In the genomic region with DNA sequence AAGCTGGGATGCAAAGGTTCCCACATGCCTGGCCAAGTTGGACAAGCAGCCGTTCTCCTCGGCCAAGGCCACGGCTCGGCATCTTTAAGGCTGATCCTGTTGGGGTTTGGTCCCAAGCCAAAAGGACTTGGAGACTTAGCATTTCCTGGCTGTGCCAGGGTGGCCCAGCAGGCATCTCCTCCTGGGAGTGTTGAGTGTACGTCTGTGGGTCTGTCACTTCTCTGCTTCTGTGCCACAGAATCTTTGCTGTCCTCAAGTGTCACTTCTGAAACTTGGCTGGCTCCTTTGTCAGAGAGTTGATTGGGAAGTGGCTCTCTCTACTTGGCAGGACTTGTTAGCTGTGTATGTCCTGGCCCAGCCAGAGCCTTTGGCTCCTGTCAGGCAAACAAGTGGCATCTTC, we compare ENCODE assay signal across 11 mouse cellular contexts. TPM values are rescaled to one million over a fixed set of nuclear protein-coding genes. Genes with fewer than 3 reads are reported as not detected.
A peak's percentile ranks its signal among the peaks of the same experiment; 100 is the strongest.
DNase-seq lines count a peak whose midpoint lies in the region; ATAC-seq lines count a peak whose summit lies in the region.
"Had no signal": no experiment of that assay in that cellular context is flagged by ENCODE, and none has a peak within 500 bp of the region (broad histone marks: within the 10 kb centered on the region; RNA-seq: fewer than 3 reads in every experiment).

No protein-coding gene starts in this region.

- no peak for DNase-seq in hindbrain, embryonic 11.5 days (ENCODE audit: low spot score)
- peak; percentile 79 for DNase-seq in ovary, adult 18-20 months (ENCODE audit: low spot score)
- DNase-seq in ovary, postnatal 10 days (ENCODE audit: low spot score): no peak
- DNase-seq in cerebellum, postnatal 10 days: peak; percentile 83 to 92
- DNase-seq in skeletal muscle tissue, adult 2 months (ENCODE audit: low read depth, low spot score): peak; percentile 86
- DNase-seq in thymus, postnatal 36 days: no peak

- ATAC-seq in hindbrain, embryonic 16.5 days: peak; percentile 50; the same call in 1 of the 2 replicates
- no peak for ATAC-seq in hindbrain, embryonic 11.5 days (ENCODE audit: low FRiP score)
- no peak for ATAC-seq in activated CD4-positive, CD25-positive, alpha-beta regulatory T cell, adult 4 months
- ATAC-seq: inflammation-experienced regulatory T-cells, adult 6 months had no signal

- H3K4me1 ChIP-seq in hindbrain, embryonic 16.5 days (ENCODE audit: control insufficient read depth, insufficient read depth, low read depth, low read length): peaks cover 13% of the 10 kb centered on the region
- peaks cover 2% of the 10 kb centered on the region; the same call in 1 of the 2 replicates for H3K4me1 ChIP-seq in hindbrain, embryonic 11.5 days (replicated peaks; ENCODE audit: control insufficient read depth, insufficient read depth, low read length)

- WGBS in hindbrain, embryonic 16.5 days: 62% methylated on average over 5 of the region's 5 CpGs
- 90% methylated on average over 5 of the region's 5 CpGs for WGBS in hindbrain, embryonic 11.5 days

- no peak overlapping the region for H3K4me3 ChIP-seq in hindbrain, embryonic 16.5 days (ENCODE audit: low read length)
- no peak overlapping the region for H3K4me3 ChIP-seq in hindbrain, embryonic 11.5 days (ENCODE audit: low read depth, low read length)
- H3K4me3 ChIP-seq: limb, embryonic 13.5 days had no signal

- no peaks in the 10 kb centered on the region for H3K36me3 ChIP-seq in hindbrain, embryonic 16.5 days (ENCODE audit: control insufficient read depth, insufficient read depth, low read length)
- H3K36me3 ChIP-seq in hindbrain, embryonic 11.5 days (ENCODE audit: control insufficient read depth, insufficient read depth, low read length): no peaks in the 10 kb centered on the region
- H3K36me3 ChIP-seq: limb, embryonic 13.5 days had no signal

- H3K27ac ChIP-seq in hindbrain, embryonic 16.5 days (ENCODE audit: low read depth, low read length): no peak overlapping the region
- H3K27ac ChIP-seq in hindbrain, embryonic 11.5 days (ENCODE audit: low read depth, low read length): no peak overlapping the region
- H3K27ac ChIP-seq: limb, embryonic 13.5 days had no signal

- H3K9me3 ChIP-seq in hindbrain, embryonic 16.5 days (ENCODE audit: control insufficient read depth, low read length): no peaks in the 10 kb centered on the region
- no peaks in the 10 kb centered on the region for H3K9me3 ChIP-seq in hindbrain, embryonic 11.5 days (ENCODE audit: control insufficient read depth, low read length)
- H3K9me3 ChIP-seq: G1E; limb, embryonic 13.5 days had no signal

- no peak overlapping the region for H3K4me2 ChIP-seq in hindbrain, embryonic 16.5 days (ENCODE audit: low read length)
- no peak overlapping the region for H3K4me2 ChIP-seq in hindbrain, embryonic 11.5 days (replicated peaks; ENCODE audit: low read depth, low read length)
- H3K4me2 ChIP-seq: limb, embryonic 13.5 days had no signal

- H3K9ac ChIP-seq in hindbrain, embryonic 16.5 days (ENCODE audit: low read depth, low read length): no peak overlapping the region
- H3K9ac ChIP-seq in hindbrain, embryonic 11.5 days (ENCODE audit: low read depth, low read length): no peak overlapping the region
- H3K9ac ChIP-seq: limb, embryonic 13.5 days had no signal

- no peaks in the 10 kb centered on the region for H3K27me3 ChIP-seq in hindbrain, embryonic 16.5 days (replicated peaks; ENCODE audit: control insufficient read depth, insufficient read depth, low read length)
- no peaks in the 10 kb centered on the region for H3K27me3 ChIP-seq in hindbrain, embryonic 11.5 days (ENCODE audit: control insufficient read depth, insufficient read depth, low read length)
- H3K27me3 ChIP-seq: limb, embryonic 13.5 days had no signal

RNA-seq across cellular contexts. Expression of gene Stk10, which starts 13.4 kb away (rescaled TPM):
- polyA plus RNA-seq in hindbrain, embryonic 16.5 days (2015; fragmentation: Nextera tagmentation; extraction: Ambion mirVana): 2.4 and 2.5 TPM in 2 replicates
- 1.3 and 2.3 TPM in 2 replicates for polyA plus RNA-seq in hindbrain, embryonic 11.5 days (2014; fragmentation: Nextera tagmentation; extraction: Ambion mirVana)
- polyA plus RNA-seq in activated CD4-positive, CD25-positive, alpha-beta regulatory T cell, adult 4 months (2017; shearing (Covaris generic)): 100 to 1,000 TPM in 1 of 2 experiments, 10 to 100 TPM in 1; 66.9 to 116 TPM

RNA-seq across cellular contexts. Expression of gene Efcab9, which starts 14.6 kb away (rescaled TPM):
- polyA plus RNA-seq in hindbrain, embryonic 16.5 days (2015; fragmentation: Nextera tagmentation; extraction: Ambion mirVana): 0.54 TPM in 1 of 2 replicates, not detected in the other
- polyA plus RNA-seq in hindbrain, embryonic 11.5 days (2014; fragmentation: Nextera tagmentation; extraction: Ambion mirVana): 0.28 TPM in 1 of 2 replicates, not detected in the other
- polyA plus RNA-seq in activated CD4-positive, CD25-positive, alpha-beta regulatory T cell, adult 4 months (2017; shearing (Covaris generic)): 1 to 10 TPM; 1.1 to 1.2 TPM
- polyA plus RNA-seq: G1E had no signal

Comparison
In these comparisons a context has a peak if more than half of its experiments do, and no peak if none do; other contexts are left out.
1. DNase-seq: peak in ovary, adult 18-20 months (single experiment), cerebellum, postnatal 10 days (2 of 2) and skeletal muscle tissue, adult 2 months (single experiment); none in hindbrain, embryonic 11.5 days (single experiment), ovary, postnatal 10 days (single experiment) and thymus, postnatal 36 days (0 of 2).
2. RNA of gene Stk10, which starts 13.4 kb away (polyA plus RNA-seq): 66.9 to 116 TPM in activated CD4-positive, CD25-positive, alpha-beta regulatory T cell, adult 4 months; 2.4 to 2.5 TPM in hindbrain, embryonic 16.5 days and 1.3 to 2.3 TPM in hindbrain, embryonic 11.5 days; every median in the first group is over 10 times any median in the second.